Mouse (Mus musculus) left cerebral cortex, adult 8-10 months (tissue): ENCODE measurements around the gene Cited4. TPM values are rescaled to one million over a fixed set of nuclear protein-coding genes. Genes with fewer than 3 reads are reported as not detected.

Experiments used
- DNase-seq, 2 experiments: peaks; one replicate each; pipeline ENCODE4 v3.0.0; 2022; ENCODE audit warnings: low spot score in 2 of 2
- total RNA-seq, 4 experiments: library from RNA; stranded (reverse); gene quantifications; 2 replicates each; pipeline ENCODE4 v1.2.4; 2022

Gene Cited4
- 10 to 100 TPM; 14.1 to 18.0 (median 17.1) TPM for total RNA-seq

DNA sequence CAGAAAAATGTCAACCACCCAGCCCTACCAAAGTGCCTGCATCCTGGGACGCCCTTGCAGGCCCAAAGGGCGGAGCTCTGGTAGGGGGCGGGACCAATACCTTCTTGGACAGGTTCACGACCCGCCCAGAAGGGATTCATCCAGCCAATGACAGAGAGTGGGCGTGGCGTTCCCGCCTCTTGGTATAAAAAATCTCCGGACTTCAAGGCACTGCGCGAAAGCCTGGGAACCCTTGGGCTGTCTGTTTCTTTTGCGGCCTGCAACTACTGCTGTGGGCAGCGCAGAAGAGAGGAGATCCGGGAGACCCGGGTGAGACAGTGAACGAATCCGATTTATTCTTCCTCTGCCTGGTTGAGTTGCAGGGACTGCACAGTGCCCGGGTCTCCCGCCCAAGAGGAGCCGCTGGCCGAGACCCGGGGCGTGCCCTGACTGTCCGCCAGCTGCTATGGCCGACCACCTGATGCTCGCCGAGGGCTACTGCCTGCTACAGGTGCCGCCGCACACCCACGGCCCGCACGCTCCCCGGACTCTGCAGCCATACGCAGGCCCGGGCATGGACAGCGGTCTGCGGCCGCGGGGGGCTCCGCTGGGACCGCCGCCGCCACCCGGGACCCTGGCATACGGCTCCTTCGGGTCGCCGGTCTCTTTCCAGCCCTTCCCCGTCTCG lies at the start of gene Cited4:
TSS of gene Cited4 (plus strand) at position 215 of the 667 bp plus-strand sequence.
- DNase-seq = peak; percentile 75 to 85

- DNase-seq = no peak
Observed at GRCm38 (mm10) chr4:120627728-120628127, 38.6 kb upstream of the Cited4 start.

DNA sequence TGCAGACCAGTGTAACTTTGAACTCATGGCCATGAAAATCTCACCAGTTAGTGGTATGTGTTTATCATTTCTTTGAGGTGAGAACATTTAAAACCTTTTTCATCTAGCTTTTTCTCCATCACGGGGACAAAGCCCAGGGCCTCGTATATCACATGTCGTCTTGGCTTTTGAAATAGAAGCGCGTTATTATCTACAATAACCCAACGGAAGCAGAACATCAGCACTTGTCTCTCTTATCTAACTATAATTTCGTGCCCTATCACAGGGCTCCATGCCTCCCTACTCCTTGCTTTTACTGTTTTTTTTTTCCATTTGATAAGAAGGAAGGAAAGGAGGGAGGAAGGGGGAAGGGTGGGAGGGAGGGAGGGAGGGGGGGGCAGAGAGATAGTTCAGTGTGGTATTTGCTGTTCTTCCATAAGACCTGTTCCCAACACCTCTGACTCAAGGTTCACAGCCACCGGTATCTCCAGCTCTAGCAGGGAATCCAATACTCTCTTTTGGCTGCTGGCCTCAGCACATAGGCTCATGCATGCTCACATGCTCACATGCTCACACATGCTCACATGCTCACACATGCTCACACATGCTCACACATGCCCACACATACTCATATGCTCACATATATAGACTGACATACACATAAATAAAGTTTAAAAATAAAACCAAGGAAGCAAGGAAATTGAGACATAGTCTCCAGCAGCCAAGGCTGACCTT lies 36.0 kb upstream of the Cited4 start:
- no peak for DNase-seq

GRCm38 (mm10) chr4:120631828-120632227 lies 34.5 kb upstream of the Cited4 start:
- DNase-seq = no peak

GRCm38 (mm10) chr4:120635351-120635750 lies 31.0 kb upstream of the Cited4 start:
- no peak for DNase-seq

DNA sequence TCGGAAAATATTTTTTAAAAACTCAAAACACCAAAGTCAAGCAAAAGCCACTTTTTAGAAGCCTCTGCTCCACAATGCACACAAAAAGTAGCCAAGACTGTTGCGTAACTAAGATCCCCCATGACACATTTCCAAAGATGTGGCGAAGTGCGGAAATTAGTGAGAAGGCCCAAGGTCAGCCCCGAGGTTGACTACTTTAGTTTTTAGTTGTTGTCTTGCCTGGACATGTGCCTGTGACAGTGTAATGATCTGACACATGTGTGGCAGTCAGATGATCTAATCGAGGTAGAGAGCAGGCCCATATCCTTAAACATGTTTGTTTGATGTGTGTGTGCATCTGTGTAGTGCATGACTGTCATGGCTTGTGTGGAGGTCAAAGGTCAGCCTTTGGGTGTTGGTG lies 24.4 kb upstream of the Cited4 start:
- DNase-seq = no peak

GRCm38 (mm10) chr4:120643899-120644298 lies 22.5 kb upstream of the Cited4 start:
- DNase-seq = no peak

DNA sequence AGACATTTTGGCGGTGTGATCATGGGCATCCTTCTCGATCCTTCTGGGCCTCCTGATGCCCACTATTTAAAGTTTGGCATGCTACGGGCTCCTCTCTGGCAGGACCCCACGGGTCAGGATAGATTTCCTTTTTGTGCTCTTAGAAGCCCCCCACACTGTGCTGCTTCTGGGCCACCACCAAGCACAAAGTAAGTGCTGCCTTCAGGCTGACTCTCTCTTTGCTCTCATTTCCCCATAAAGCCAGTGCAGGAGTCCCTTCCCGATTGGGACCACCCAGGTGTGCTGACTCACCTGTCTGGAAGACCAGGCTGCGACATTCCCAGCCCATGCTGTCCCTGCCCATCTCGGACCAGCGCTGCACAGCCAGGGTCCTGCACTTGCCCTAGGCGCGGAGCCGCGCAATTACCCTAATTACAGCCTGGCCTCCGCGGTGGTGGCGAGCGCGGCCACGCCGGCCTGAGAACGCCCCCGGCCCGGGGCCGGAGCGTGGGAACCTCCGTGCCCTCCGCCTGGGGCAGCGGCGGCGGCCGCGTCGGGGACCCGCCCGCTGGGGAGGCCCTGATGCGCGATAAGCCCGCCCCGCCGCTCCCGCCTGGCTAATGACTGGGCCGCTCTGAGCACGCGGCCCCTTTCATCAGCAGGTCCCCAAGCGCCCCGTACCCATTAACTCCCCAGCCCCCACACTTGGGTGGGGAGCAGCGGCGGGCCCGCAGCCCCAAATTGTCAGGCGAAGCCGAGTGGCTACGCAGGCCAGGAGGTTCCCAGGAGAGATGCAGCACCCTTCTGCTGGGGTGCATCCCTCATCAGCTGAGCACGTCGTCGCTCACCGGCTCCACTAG lies 16.8 kb upstream of the Cited4 start:
- peak in 1 of 2 experiments; percentile 19 for DNase-seq

- no peak for DNase-seq
Observed at GRCm38 (mm10) chr4:120650208-120650592, 16.2 kb upstream of the Cited4 start.

DNA sequence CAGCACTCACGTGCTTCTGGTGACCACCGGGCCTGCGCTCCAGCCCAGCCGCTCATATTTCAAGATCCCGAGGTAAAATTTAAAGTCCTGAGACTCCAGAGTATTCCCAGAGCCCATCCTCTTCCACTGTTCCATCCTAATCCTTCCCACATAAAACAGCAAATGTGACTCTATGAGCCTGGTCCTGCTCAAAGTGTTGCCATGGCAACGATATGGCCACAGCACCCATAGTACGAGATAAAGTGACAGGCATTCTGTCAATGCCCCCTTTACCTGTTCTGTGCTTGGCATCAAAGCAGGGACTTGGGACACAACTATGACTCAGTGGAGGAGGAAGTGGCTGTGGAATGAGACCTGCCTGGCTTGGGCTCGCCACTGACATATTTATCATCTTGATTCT lies 10.5 kb upstream of the Cited4 start:
- no peak for DNase-seq

DNA sequence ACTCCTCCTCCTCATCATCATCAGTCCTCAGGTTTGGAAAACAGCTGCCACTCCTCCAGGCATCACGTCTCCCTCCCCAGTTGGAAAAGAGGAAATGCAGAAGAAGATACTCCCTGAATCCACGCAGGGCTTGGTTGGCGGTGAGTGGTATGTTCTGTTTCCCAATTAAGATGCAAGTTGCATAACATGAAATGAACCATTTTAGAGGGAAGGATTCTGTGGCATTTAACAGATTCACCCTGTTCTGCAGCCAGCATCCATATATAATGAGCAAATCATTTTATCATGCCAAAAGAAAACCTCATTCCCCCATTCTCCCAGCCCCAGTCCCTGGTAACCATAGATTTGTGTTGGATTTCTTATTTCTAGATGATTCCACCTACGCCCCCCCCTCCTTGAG lies 5.9 kb upstream of the Cited4 start:
- peak in 1 of 2 experiments; percentile 80 for DNase-seq

- no peak for DNase-seq
Observed at GRCm38 (mm10) chr4:120664601-120665000, 1.8 kb upstream of the Cited4 start.

DNA sequence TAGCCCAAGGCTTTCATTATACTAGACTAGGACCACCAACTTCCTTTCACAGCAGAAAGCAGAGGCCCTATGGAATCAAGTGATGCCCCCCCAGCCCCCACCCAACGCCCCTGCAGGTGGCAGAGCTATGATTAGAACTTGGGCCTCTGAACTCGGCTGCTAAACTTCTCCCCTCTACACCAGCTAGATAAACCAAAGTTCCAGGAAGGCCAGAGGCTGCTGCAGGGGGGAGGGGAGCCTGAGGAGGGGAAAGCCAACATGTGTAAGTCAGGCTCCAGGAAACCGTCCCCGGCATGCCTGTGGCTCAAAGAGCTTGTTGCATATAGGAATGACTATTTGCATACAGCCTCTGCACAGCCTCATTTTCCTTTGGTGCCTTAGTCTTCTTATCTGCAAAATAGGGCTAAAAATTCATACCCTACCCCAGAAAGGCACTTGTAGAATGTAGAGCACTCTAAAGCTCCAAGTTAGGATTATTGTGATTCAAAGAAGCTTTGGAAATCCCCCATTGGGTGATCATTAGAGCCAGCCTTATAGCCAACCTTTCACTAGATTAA lies 1.1 kb upstream of the Cited4 start:
- no peak for DNase-seq

DNA sequence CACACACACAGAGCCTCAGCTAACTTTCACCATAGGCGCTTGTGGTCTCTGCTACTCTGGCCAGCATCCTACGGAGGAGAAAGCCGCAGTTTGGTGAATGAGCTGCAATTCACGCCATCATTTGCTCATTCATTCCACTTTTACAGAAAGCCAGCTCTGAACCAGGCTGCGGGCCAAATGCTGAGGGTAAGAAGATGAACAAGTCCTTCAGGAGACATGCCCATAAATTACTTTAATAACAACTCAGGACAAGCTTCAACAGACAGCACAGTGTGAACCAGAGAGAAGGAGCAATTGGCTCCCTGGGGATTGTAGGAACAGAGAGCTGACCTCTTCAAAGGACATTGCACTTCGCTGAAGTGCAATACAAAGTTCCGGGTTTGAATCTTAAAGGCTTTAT lies 590 bp upstream of the Cited4 start:
- no peak for DNase-seq

DNA sequence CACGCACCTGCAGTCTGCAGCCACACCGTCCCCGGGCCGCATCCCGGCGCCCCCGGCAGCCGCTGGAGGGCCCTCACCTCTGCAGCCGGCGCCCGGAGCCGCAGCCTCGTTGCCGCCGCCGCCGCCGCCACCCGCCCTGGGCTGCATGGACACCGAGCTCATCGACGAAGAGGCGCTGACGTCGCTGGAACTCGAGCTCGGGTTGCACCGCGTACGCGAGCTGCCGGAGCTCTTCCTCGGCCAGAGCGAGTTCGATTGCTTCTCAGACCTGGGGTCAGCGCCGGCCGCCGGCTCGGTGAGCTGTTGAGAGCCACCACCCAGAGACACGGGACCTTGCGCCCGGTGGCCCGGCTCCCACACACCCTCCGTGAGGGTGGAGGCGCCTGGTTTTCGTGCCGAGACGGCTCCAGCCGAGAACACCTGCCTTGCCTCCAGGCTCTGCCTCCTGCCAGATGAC lies 701 bp downstream of the Cited4 start:
- peak in 1 of 2 experiments; percentile 37 for DNase-seq

GRCm38 (mm10) chr4:120667555-120667954 lies 1.2 kb downstream of the Cited4 start:
- no peak for DNase-seq

DNA sequence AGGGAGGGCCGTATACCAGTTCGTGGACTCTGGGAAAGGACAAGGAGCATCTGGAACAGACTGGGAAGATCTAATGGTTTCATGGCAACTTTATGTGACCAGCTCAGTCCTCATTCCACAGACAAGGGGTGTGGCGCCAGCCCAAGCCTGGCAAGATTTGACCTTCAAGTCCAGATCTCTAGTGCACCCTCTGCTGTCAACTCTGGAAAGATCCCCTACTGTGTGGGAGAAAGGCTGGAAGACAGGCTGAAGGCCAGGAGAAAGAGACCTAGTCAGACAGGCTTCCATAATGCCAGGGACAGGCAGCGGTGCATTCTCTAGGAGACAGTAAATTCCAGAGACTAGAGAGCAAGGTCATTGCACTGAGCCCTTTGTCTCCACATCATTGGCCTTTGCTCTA lies 2.2 kb downstream of the Cited4 start:
- no peak for DNase-seq

- no peak for DNase-seq
Observed at GRCm38 (mm10) chr4:120669585-120669984, 3.2 kb downstream of the Cited4 start.

GRCm38 (mm10) chr4:120671046-120671445 lies 4.7 kb downstream of the Cited4 start:
- no peak for DNase-seq

- no peak for DNase-seq
Observed at GRCm38 (mm10) chr4:120673606-120674005, 7.2 kb downstream of the Cited4 start.

GRCm38 (mm10) chr4:120674775-120675451 lies 8.5 kb downstream of the Cited4 start:
- DNase-seq = no peak
